Mouse (Mus musculus) midbrain, postnatal 0 days (tissue): Measurements from ENCODE around the gene Igfn1. TPM values are rescaled to one million over a fixed set of nuclear protein-coding genes. Genes with fewer than 3 reads are reported as not detected.

Experiments
- ATAC-seq: fragments of 200-750 bp; cut with Nextera tagmentation; 2 replicates; pipeline ENCODE4 v1.8.0; 2017; ENCODE audit warnings: moderate number of reproducible peaks, mild to moderate bottlenecking, moderate TSS enrichment, moderate library complexity; ENCODE audit not compliant: low FRiP score
- DNase-seq: peaks from one replicate; pipeline ENCODE4 v3.0.0-alpha.2; 2015; ENCODE audit warnings: low spot score
- H3K27ac ChIP-seq: fragments of 300-500 bp; sonication (generic); 2 replicates; pipeline ENCODE4 v1.5.1; 2014; ENCODE audit warnings: low read depth, mild to moderate bottlenecking, low read length, mixed read lengths
- H3K27me3 ChIP-seq: fragments of 300-500 bp; sonication (generic); 2 replicates; pipeline ENCODE4 v1.6.1; 2014; ENCODE audit warnings: low read length, control low read depth, mixed read lengths; ENCODE audit not compliant: insufficient read depth
- H3K36me3 ChIP-seq: fragments of 300-500 bp; sonication (generic); 2 replicates; pipeline ENCODE4 v1.6.1; 2014; ENCODE audit warnings: low read length, control low read depth, mixed read lengths; ENCODE audit not compliant: insufficient read depth
- H3K4me1 ChIP-seq: fragments of 300-500 bp; sonication (generic); 2 replicates; pipeline ENCODE4 v1.6.1; 2014; ENCODE audit warnings: mild to moderate bottlenecking, control low read depth, antibody characterized with exemption, low read length, mixed read lengths; ENCODE audit not compliant: insufficient read depth
- H3K4me2 ChIP-seq: fragments of 300-500 bp; sonication (generic); 2 replicates; pipeline ENCODE4 v1.6.1; 2014; ENCODE audit warnings: low read depth, mild to moderate bottlenecking, low read length, mixed read lengths; ENCODE audit not compliant: poor library complexity, severe bottlenecking
- H3K4me3 ChIP-seq: fragments of 300-500 bp; sonication (generic); 2 replicates; pipeline ENCODE4 v1.5.1; 2014; ENCODE audit warnings: low read depth, mild to moderate bottlenecking, low read length, moderate library complexity
- H3K9ac ChIP-seq: fragments of 300-500 bp; sonication (generic); replicated peaks from 2 replicates; pipeline ENCODE4 v1.6.1; 2014; ENCODE audit warnings: mild to moderate bottlenecking, low read length, moderate library complexity, mixed read lengths; ENCODE audit not compliant: poor library complexity, severe bottlenecking
- H3K9me3 ChIP-seq: fragments of 300-500 bp; sonication (generic); 2 replicates; pipeline ENCODE4 v1.6.1; 2016; ENCODE audit warnings: low read length, control low read depth
- CTCF ChIP-seq: IDR thresholded peaks from 2 replicates; pipeline ENCODE4 v1.5.1; 2016; ENCODE audit warnings: antibody characterized with exemption, mild to moderate bottlenecking
- WGBS: fragments of 180-500 bp; shearing (Covaris S2); extraction: QIAGEN DNeasy Blood & Tissue Kit; methylation state at CpG from one replicate; pipeline ENCODE4 v1.1.7; 2014; 5-methylcytosine and 5-hydroxymethylcytosine counted together
- polyA plus RNA-seq: library from polyadenylated mRNA; unstranded; fragments of >200 nt; fragmentation: Nextera tagmentation; extraction: Ambion mirVana; gene quantifications from 2 replicates; pipeline ENCODE4 v1.2.1, GENCODE M21; 2015
- total RNA-seq: library from RNA; depleted of rRNA; stranded (reverse); fragments of >200 nt; gene quantifications from 2 replicates; pipeline ENCODE4 v1.2.3, GENCODE M21; 2014

The Igfn1 gene
- total and polyA plus RNA-seq, 2 experiments from 2014 or later = 0.22 TPM; not detected in 1

DNA sequence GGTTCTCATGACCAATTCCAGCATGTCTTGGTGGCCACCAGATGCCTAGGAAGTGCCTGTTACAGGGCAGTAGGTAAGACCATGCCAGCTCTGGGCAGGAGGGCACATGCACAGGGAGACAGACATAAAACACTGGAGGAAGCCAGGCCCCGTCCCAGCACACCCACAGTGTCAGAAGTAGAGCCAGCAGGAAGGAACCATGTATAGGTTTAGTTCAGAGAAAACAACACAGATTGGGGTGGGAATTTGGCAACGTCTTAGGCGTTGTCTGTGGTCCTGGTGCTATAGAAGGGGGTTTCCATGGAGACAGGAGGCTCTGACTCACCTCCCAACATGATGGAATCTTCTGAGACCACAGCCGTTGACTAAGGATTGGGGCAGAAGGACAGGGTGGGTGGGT is 59.9 kb downstream of the Igfn1 start:
- Histone ChIP-seq H3K4me1 (peaks cover 4% of the 10 kb centered on the region; the same call in 1 of the 2 replicates), H3K27me3 (no peaks in the 10 kb centered on the region), H3K4me3 (no peak overlapping the region), H3K9me3 (no peaks in the 10 kb centered on the region), H3K36me3 (no peaks in the 10 kb centered on the region), H3K9ac (no peak overlapping the region), H3K4me2 (no peak overlapping the region), H3K27ac (no peak overlapping the region)
- DNase-seq = no peak
- WGBS = 44% methylated on average over 4 of the region's 4 CpGs
- no peak for ATAC-seq
- no peak for TF ChIP-seq CTCF

DNA sequence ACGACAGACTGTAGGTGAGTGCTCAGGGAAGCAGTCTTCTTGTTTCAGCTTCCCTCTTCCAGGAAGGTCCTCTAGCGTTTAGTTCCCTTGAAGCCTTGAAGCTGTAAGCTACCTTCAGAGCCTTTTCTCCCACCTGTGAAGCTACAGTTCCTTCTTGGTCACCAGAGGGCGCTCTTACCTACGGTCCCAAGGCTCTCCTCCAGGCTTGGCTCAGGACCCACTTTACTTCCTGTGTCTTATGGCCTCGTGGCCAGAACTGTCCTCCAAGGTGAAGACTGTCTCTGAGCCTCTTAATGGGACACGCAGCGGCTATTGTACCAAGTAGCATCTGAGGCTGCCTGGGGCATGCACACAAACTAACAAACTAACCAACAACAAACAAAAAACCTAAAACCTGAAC is 60.4 kb downstream of the Igfn1 start:
- no peak overlapping the region for H3K4me3 ChIP-seq

DNA sequence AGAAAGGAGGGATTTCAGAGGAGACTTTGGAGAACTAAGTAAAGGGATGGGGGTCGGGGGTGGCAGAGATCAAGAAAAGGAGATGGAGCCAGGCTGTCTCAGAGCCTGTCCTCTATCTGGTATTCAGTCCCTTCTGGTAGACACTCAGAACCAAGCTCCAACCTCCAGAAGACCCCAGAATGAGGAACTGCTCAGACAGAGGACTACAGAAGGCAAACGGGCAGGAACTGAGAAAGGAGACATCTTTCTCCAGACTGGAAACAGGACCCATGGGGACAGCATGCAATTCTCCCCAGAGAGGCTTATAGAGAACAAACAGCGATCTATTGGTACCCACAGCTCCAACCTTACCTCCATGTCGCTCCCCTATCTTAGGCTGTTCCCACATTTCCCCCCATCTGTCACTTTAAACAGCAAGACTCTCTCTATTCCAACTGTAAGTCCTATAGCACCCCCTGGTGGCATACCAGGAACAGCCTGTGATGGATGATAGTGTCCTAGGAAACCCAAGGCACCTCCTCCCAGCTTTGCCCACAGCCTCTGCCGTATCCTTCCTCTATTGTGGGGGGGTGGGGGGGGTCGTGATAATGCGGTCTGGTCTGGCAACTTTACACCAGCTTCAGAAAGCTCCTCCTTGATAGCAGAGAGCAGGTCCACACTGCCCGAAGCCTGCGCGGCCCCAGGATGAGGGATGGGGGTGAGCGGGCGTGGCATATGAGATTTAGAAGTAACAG is 61.4 kb downstream of the Igfn1 start:
- Histone ChIP-seq H3K4me2 (no peak overlapping the region), H3K9ac (no peak overlapping the region), H3K4me3 (no peak overlapping the region), H3K36me3 (no peaks in the 10 kb centered on the region), H3K4me1 (peaks cover 4% of the 10 kb centered on the region; the same call in 1 of the 2 replicates), H3K9me3 (no peaks in the 10 kb centered on the region), H3K27ac (no peak overlapping the region), H3K27me3 (no peaks in the 10 kb centered on the region)
- peak; percentile 93 for TF ChIP-seq CTCF
- WGBS = 45% methylated on average over 12 of the region's 12 CpGs
- DNase-seq (peak; percentile 93), ATAC-seq (peak; percentile 61; the same call in 1 of the 2 replicates)

More for the DNA sequence above, 60.4 kb downstream of the Igfn1 start:
- peak; percentile 24; the same call in 1 of the 2 replicates for ATAC-seq
- H3K4me1 ChIP-seq = peaks cover 4% of the 10 kb centered on the region; the same call in 1 of the 2 replicates
- no peak overlapping the region for H3K9ac ChIP-seq
- 16% methylated on average over 7 of the region's 7 CpGs for WGBS
- no peak overlapping the region for H3K27ac ChIP-seq
- H3K4me2 ChIP-seq = no peak overlapping the region
- TF ChIP-seq CTCF = peak; percentile 80
- peak; percentile 73 for DNase-seq
- H3K27me3 ChIP-seq = no peaks in the 10 kb centered on the region
- H3K9me3 ChIP-seq = no peaks in the 10 kb centered on the region
- H3K36me3 ChIP-seq = no peaks in the 10 kb centered on the region

DNA sequence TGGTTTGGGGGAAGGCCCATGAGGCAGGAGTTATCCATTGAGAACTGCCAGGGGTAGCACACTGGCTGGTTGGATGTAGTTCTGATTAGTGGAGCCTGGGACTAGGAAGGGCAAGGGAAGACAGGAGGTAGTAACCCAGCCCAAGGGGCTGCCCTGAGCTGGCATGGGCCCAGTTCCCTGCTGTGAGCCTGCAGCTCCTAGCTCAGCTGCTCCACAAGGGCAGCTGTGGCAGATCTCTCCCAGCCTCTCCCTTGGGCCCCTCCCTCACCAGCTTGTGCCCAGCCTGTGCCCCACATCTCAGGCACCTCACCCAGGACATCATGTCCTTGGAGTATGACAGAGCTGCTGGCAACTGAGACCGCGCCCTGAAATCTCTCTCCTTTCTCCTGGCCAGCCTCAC is 62.4 kb downstream of the Igfn1 start:
- ATAC-seq (no peak), DNase-seq (no peak)
- Histone ChIP-seq H3K9me3 (no peaks in the 10 kb centered on the region), H3K9ac (no peak overlapping the region), H3K4me3 (no peak overlapping the region), H3K27me3 (no peaks in the 10 kb centered on the region), H3K4me2 (no peak overlapping the region), H3K27ac (no peak overlapping the region), H3K36me3 (no peaks in the 10 kb centered on the region), H3K4me1 (peaks cover 4% of the 10 kb centered on the region; the same call in 1 of the 2 replicates)
- TF ChIP-seq CTCF = no peak
- 94% methylated on average over 2 of the region's 2 CpGs for WGBS

DNA sequence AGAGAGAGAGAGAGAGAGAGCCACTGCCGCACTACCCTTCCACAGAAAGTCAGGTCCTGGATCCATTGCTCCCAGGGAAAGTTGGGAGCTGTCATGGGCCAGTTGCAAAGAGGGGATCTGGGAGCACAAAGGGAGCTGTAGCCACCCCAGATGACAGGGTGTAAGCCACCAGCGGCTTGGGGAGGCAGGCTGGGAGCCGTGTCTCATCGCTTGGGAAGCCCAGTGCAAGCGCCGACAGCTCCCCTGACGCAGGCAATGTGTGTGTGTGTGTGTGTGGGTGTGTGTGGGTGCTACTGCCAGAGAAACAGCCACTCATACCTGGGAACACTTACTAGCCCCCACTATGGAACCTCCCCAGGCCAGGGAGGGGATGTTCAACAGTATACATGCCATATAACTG is 64.0 kb downstream of the Igfn1 start:
- Histone ChIP-seq H3K9ac (no peak overlapping the region), H3K27ac (no peak overlapping the region), H3K4me3 (no peak overlapping the region), H3K4me2 (no peak overlapping the region), H3K9me3 (no peaks in the 10 kb centered on the region), H3K36me3 (no peaks in the 10 kb centered on the region), H3K27me3 (no peaks in the 10 kb centered on the region), H3K4me1 (peaks cover 4% of the 10 kb centered on the region; the same call in 1 of the 2 replicates)
- ATAC-seq (no peak), DNase-seq (no peak)
- no peak for TF ChIP-seq CTCF
- 52% methylated on average over 7 of the region's 7 CpGs for WGBS

DNA sequence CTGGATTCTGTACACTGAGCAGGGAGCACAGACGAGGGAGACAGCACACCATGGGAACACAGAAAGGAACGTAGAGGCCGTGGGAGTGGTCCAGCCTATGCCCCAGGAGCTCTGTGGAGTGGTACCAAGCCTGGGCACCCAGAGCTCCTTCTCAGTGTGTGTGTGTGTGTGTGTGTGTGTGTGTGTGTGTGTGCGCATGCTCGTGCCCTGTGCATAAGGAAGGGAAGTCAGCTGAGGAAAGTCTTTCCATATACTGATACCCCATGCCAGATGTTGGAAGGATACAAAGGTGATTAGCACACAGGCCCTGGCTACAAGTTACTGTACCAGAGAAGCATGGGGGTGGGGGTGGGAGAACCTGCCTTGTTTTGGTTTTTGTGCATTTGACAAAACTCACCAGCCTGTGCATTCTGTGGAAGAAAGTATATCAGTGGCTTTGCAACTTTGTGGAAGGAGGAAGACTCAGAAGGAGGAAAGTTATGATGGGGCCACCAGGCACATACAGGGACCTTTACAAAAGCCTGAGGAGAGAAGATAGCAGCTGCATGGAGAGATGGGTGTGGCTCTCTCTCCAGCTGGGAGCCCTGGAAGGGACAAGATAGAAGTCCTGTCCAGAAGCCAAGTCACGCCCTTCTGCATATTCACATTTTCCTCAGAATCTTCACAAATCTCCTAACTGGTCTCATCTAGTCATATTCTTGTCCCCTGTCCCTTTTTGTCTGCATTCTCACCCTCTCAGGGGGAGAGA is 64.7 kb downstream of the Igfn1 start:
- H3K4me1 ChIP-seq = peaks cover 4% of the 10 kb centered on the region; the same call in 1 of the 2 replicates

More for the DNA sequence above, 64.7 kb downstream of the Igfn1 start:
- no peaks in the 10 kb centered on the region for H3K9me3 ChIP-seq
- H3K27me3 ChIP-seq = no peaks in the 10 kb centered on the region
- H3K4me2 ChIP-seq = no peak overlapping the region
- ATAC-seq (no peak), DNase-seq (no peak)
- WGBS = 83% methylated on average over 6 of the region's 6 CpGs
- H3K9ac ChIP-seq = no peak overlapping the region
- no peak overlapping the region for H3K4me3 ChIP-seq
- H3K27ac ChIP-seq = no peak overlapping the region
- no peak for TF ChIP-seq CTCF
- H3K36me3 ChIP-seq = no peaks in the 10 kb centered on the region
